Mouse (Mus musculus) urinary bladder, postnatal 25 days (tissue): ENCODE measurements around the gene Ppp1r3a.
"Not testable (repeated sequence)": the region's sequence is repeated elsewhere in the genome, so short reads cannot be mapped to it uniquely, and the experiment has no call there.

Experiments
- DNase-seq: peaks from one replicate; pipeline ENCODE4 v3.0.0; 2022; ENCODE audit warnings: low spot score

Gene Ppp1r3a

DNA sequence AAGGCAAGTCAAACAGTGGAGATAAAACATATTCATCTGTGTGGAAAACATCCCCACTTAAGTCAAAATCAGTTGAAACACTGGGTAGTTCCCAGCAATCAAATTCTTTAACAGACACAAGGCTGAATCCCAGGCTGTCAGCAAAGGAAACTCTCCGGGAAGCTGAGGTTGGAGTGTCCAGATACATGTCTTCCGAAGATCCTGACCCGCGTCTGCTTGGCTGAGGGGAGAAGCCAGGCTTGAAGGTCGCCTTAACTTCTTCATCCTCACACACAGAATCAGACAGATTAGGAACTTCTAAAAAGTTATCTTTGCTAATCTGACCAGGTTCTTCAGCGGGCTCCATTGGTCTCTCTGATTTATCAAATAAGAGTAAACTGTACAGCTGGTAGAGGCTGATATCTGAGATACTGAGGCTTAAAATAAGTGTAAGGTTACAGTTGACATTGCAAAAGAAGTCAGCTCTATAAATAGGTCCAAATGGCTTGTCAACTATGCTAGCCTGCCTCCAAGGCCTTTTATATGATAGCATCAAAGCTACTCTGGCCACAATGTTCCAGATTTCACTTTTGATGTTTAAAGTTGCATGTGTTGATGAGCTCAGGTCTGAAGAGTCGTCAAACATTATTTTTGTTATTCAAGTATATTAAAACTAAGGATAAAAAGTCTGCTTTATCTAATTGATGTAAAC lies at the start of gene Ppp1r3a:
Gene Ppp1r3a (minus strand): TSS at position 374 of the 691 bp plus-strand sequence.
- DNase-seq = no peak

DNA sequence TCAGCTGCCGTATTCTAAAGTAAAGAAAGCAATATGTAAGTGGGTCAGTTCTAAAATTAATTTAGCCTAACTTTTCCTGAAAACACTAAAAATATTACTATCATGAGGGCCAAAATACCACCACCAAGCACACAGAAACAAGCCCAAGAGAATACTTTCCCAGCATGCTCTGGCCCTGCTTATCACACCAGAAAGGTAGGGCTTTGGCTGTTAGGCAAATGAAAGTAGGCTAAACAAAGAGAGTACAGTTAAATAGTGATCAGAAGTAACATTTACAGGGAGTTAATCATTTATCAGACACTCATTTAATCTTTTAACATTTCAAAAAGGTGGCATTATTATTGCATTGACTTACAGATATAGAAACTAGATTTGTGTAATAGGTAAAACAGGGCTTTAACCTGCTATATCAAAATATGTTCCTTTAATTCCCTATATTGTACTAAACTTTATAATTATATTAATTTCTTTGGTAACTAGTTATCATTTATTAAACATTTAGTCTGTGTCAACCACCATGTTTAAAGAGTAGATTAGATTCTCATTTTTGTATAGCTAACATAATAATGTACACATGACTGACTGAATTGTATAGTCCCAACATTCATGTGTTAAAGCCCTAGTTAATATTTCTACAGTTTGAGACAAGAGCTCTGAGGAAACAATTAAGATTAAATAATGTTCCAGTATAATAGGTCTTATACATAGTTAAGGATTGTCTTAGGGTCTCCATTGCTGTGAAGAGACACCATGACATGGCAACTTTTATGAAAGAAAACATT lies 32.3 kb upstream of the Ppp1r3a start:
- DNase-seq = no peak

DNA sequence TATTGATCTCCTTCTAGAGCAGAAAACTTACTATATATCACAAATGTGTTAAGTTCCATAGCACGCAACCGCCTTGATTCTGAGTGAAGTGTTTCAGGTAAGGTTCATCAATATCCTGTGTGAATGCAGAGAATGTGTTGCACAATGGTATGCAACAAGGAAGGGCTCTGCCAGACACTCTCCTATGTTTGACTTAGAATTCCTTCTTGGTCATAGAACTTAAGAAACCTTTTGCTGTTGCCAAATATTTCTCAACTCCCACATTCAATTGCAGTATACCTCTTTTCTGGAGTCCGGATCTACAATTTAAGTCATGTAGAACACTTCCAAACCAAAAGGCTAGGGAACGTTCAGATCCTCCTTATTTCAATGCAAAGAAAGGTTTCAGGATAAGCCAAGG lies 22.8 kb upstream of the Ppp1r3a start:
- DNase-seq = no peak

DNA sequence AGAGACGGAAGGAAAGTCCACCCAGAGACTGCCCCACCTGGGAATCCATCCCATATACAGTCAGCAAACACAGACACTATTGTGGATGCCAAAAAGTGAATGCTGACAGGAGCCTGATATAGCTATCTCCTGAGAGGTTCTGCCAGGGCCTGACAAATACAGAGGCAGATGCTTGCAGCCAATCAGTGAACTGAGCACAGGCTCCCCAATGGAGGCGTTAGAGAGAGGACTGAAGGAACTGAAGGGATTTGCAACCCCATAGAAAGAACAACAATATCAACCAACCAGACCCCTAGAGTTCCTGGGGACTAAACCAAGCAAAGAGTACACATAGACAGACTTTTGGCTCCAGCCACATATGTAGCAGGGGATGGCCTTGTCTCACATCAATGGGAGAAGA lies 16.6 kb upstream of the Ppp1r3a start:
- DNase-seq = no peak

DNA sequence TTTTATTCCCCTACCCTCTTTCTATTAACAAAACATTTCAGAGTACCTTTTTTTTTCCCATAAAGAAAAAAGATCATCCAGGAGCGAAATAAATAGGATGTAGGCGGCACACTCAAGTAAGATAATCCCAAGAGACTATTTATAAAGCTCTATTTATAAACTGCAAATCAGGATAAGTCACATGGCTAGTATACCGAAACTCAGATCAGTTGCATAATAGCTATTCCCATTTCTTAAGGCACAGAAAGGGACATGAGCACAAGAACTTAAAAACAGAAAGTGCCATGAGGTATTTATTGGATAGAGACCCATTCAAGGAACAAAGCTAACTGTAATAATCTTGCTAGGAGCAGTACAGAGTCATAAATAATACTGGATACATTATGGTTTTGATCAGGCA lies 2.4 kb upstream of the Ppp1r3a start:
- DNase-seq = no peak

DNA sequence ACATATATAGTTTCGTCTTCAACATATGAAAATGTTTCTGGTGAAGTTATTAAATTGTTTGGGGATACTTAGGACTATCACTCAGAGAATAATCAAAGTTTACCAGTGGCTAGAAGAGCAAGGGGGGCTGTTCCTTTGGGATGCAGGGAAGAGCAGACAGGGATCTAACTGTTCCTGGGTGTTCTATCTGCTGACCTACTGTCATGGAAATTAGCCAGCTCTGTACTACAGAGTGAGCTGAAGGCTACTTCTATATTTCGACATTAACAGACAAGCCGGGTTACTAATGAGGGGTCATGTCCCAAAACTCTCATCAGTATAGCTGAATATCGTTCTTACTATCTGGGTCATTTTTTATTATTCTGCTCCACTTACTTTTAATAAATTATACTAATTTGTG lies 1.6 kb downstream of the Ppp1r3a start:
- no peak for DNase-seq

DNA sequence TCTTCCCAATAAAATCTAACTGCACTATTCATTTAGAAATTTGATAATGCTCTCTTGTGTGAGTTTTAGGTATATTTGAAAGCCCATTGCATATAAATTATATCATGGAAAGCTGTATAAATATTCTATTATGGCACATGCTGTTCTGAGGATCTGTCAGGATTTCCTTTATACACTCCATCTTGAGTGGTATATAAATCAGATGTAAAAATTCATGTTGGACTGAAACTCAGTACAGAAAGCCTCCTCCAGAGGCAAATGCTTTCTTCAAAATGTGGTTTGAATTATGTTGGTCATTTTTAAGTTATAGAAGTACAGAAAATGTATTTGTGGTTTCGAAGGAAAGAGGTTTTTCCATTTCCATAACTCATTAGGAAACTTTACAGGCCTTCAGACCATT lies 2.9 kb downstream of the Ppp1r3a start:
- DNase-seq = no peak

DNA sequence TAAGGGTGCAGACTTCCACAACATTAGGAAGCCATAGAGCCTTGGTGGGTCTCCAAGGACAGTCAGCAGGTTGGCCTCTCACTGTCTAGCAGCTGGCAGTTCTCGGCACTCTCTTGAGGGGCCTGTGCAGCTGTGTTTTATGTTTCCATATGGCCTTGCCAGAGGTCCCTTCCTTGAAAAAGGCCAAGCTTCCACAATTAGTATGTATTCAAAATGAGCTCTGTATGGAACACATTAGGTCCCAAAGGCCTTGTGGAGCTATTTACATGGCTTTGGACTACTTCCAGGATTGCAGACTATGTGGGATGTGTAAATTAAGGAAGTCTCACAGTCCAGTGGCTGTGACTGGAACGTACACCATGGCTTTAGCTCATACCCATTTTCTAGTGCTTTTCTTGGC lies 8.1 kb downstream of the Ppp1r3a start:
- no peak for DNase-seq

DNA sequence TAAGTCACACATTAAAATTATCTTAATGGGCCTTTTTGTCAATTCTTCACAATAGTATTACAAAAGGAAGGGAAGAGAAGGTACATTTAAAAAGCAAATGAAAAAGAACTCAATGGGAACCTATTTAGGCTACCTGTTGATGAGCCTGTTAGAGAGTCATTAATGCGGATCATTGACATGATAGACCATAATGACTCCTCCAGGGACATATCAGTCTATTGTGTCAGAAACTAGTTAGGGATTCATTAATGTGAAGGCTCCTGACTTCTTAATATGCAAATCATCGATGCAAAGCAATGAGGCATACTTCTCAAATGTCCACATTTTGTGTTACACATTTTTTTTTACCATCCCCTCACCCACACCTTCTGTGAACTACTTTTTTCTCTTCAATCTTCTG lies 19.1 kb downstream of the Ppp1r3a start:
- DNase-seq = no peak

DNA sequence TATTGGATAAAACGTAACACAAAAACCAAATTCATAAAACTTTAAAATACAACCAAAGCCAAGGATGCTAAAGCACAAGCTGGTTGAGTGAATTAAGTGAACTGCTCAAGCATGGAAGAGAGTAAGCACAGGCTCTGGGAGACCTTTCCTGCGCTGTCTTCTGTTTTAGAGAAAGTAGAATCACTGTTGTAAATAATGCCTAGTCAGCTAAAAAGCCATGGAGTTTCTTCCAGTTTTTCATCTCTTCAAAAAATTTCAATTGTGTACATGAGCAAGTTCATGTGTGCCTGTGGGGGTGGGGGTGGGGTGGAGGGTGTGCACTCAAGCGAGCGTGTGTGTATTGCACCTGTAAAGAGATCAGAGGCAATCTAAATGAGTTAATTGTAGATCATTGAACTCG lies 24.1 kb downstream of the Ppp1r3a start:
- no peak for DNase-seq

DNA sequence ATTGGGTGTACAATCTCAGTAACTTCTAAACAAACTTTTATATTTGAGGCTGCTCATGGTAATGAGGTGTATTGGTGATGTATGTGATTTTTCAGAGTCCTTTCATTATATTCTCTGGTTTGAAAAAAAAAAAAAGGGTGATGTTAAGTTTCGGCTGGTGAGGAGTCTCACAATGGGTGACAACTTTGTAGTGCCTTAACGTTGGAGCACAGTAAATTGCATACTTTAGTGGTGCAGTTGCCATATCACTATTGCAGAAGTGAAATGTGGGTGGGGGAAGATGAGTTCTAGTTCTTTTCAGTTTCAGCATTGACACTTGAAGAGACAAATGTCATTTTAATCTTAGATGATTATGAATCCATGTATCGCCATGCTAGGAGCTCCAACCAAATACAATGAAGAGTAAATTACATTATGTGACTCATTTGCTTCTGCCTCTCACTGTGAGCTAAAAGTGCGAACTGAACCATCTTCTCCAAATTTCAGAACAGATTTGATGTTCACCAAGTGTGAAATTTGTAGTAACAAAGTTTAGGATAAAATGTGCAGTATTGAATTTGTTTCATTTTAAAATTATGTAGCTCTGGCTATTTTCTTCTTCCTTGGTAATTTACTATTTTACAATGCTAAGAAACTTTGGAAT lies 34.2 kb downstream of the Ppp1r3a start:
- DNase-seq = no peak

DNA sequence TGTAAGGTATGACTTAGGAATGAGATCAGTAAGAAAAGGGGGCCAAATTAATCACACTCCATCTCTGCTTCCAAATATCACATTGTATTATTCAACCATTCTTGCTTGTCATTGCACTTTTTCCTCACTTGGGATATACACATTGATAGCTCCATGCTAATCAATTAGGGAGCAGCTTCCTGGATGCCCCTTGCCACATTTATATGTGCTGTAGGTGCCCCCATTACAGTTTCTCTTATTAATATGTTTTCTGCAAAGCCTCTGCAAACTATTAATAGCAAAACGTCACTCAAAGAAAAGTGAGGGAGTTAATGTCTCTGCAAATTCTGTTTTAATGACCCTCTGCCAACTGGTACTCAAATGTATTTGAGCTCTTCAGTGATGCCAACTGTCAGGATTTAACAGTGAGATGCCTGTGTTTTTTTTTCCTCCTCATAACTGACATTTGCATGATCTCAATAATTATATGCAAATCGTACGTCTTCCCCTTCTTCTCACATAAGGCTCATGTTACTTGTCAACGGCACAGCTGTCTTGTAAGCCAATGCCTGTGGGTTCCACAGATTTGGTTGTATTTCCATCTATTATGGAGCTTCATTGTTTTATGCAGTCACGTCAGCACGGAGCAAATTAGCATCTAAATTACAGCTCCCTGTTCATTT lies 34.8 kb downstream of the Ppp1r3a start:
- no peak for DNase-seq

DNA sequence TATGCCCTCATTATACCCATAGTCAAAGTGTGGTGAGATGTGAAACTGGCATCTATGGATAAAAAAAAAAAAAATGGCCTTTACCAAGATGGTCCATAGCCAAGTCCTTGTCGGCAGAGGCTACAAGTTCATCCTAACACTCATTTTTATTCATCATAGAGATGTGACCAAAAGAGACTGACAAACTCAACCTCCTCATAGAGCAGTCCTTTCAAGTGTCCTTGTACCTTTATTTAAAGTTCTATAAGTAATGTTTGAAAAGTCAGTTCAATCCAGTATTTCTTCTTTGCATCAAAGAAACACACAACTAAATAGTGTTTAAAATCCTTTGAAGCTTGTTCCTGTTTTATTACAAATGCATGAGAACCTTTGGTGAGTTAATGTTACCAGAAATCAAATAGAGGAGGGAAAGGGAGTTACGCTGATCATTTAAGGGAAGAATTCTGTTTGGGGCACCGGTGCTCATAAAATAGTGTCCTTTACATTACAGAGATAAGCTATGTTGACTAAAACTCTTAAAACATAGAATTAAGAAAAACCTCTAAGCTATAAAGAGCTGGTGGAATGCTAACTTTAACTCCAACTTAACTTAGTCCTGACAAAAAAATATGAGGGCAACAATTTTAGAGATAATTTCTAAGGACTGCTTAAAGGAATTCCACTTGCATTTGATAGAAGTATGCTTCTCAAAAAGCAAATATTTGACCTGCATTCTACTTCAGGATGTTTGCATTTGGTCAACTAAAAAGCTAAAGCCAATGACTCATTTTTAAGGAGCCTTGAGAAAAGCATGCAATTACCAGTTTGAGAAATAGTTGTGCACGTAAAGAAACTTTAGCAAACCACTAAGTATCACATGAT lies 39.7 kb downstream of the Ppp1r3a start:
- DNase-seq = no peak

DNA sequence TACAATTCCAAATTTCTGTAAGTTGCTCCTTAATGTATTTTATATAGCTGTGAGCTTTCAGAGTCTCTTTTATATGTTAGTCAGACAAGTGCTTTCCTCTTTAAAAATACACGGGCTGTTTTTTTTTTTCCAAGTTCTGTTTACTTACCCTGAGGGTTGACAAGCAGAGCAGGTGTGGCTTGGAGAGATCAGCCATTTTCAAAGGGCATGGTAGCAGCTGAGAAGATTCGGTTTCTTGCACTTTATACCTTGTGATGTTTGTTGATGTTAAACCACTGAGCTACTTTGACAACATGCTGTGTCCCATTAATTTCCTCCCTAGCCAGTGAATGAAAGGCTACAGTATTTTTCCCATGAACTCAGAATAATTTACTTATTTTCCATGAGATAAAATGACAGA lies 42.9 kb downstream of the Ppp1r3a start:
- DNase-seq = no peak

DNA sequence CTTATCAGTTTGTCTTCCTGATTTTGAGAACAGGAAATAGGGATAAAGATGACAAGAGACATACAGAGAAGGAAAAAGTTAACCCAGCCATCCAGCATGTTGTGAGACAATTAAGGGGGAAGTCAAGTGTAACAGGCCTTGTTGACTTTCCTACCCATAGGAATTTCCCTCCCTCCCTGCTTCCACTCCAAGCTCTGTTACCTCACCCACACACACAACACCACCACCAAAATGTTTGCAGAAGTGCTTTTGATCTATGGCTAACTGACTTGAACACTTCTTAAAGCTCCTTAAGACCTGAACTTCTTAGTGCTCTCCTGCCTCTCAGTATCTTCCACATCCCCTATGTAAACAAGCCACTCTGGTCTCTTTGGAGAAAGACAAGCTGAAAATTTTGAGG lies 55.0 kb downstream of the Ppp1r3a start:
- DNase-seq = no peak

DNA sequence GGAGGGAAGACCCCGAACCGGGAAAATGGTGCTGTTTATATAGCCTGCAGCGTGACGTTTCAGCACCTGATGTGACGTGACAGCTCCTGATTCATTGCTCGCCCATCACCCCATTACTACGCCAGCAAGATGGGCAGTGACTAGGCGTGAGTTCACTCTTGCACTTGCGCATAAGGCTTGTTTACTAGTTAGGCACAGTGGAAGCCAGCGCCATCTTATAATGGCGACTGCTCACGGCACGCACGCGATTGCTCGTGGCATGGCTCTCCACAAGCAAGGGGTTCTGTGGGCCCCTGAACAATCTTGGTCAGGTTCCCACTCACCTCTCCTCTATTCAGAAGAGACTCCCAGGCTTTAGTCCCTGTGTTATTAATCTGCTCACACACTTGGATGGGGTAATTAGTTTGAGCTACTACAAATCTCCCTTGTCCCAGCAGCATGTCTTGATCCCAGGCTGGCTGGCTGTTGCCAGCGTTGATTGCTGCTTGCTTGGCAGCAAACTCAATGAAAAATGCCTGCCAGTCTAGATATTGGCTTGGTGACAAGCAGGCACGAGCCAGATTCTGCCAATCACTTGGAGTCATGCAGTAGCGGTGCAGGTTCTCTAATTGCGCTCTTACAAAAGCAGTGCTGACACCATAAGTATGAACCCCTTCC lies 75.7 kb downstream of the Ppp1r3a start:
- DNase-seq = not testable (repeated sequence)

DNA sequence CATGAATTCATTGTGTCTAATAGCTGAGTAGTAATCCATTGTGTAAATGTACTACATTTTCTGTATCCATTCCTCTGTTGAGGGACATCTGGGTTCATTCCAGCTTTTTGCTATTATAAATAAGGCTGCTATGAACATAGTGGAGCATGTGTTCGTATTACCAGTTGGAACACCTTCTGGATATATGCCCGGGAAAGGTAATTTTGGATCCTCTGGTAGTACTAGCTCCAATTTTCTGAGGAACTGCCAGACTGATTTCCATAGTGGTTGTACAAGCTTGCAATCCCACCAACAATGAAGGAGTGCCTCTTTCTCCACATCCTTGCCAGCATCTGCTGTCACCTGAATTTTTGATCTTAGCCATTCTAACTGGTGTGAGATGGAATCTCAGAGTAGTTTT lies 86.1 kb downstream of the Ppp1r3a start:
- DNase-seq = not testable (repeated sequence)

DNA sequence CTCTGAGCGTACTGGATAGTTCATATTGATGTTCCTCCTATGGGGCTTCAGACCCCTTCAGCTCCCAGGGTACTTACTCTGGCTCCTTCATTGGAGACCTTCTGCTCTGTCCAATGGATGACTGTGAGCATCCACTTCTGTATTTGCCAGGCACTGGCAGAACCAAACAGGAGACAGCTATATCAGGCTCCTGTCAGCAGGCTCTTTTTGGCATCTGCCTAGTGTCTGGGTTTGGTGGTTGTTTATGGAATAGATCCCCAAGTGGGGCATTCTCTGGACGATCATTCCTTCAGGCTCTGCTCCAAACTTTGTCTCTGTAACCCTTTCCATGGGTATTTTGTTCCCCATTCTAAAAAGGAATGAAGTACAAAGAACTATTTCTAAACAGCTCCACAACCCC lies 87.4 kb downstream of the Ppp1r3a start:
- DNase-seq = not testable (repeated sequence)
